Mouse (Mus musculus) lung, postnatal 0 days (tissue): Measurements from ENCODE around the gene Lpp.

ENCODE experiments used
- CTCF ChIP-seq: IDR thresholded peaks from 2 replicates; pipeline ENCODE4 v1.5.1; 2016; ENCODE audit warnings: antibody characterized with exemption, mild to moderate bottlenecking
- EP300 ChIP-seq: IDR thresholded peaks from 2 replicates; pipeline ENCODE4 v1.6.1; 2016; ENCODE audit warnings: antibody characterized with exemption, mild to moderate bottlenecking, control low read depth

DNA sequence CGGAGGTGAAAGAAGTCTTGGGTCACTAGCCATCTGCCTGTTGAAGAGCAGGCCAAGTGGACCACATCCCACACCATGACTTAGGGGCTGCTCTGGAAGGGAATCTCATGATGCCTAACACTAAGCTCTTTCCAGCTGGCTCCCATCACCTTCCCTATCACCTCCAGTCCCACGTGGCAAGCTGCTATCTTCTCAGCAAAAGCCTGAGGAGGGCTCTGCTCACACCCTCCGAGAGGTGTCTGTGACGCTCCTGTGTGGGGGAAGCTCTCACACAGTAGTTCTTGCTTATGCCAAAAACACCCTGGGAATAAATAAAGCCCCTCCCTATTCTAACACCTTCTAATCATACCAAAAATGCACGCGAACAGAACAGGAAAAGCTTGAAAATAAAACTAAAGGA lies 26.2 kb upstream of the Lpp start:
- TF ChIP-seq CTCF (no peak), EP300 (no peak)
